Mouse (Mus musculus): ENCODE results near the gene App. TPM values are rescaled to one million over a fixed set of nuclear protein-coding genes. Genes with fewer than 3 reads are reported as not detected.

The App gene
- polyA plus RNA-seq, 1 experiment, result 390 TPM

- no peak overlapping the region for H3K27ac ChIP-seq (ENCODE audit: insufficient read depth, low read depth, low read length)
- no peak for TF ChIP-seq POLR2A (IDR thresholded peaks at IDR 0.05; ENCODE audit: borderline replicate concordance, low read depth, low read length)
- TF ChIP-seq CTCF (IDR thresholded peaks at IDR 0.05; ENCODE audit: low read depth, low read length), result no peak
Measured at GRCm38 (mm10) chr16:85053996-85054395, 119.6 kb downstream of the App start.

GRCm38 (mm10) chr16:85047310-85047709 lies 126.3 kb downstream of the App start:
- Histone ChIP-seq H3K4me1 (ENCODE audit: control insufficient read depth, insufficient read depth, low read length) (no peaks in the 10 kb centered on the region), H3K27ac (ENCODE audit: insufficient read depth, low read depth, low read length) (no peak overlapping the region), H3K4me3 (ENCODE audit: insufficient read depth, low read length) (no peak overlapping the region)
- TF ChIP-seq POLR2A (IDR thresholded peaks at IDR 0.05; ENCODE audit: borderline replicate concordance, low read depth, low read length), result no peak
- TF ChIP-seq CTCF (IDR thresholded peaks at IDR 0.05; ENCODE audit: low read depth, low read length), result no peak

More at GRCm38 (mm10) chr16:85053996-85054395, 119.6 kb downstream of the App start:
- H3K4me1 ChIP-seq (ENCODE audit: control insufficient read depth, insufficient read depth, low read length), result peaks cover 10% of the 10 kb centered on the region
- no peak overlapping the region for H3K4me3 ChIP-seq (ENCODE audit: insufficient read depth, low read length)

GRCm38 (mm10) chr16:85041153-85041959 lies 132.2 kb downstream of the App start:
- Histone ChIP-seq H3K4me3 (ENCODE audit: insufficient read depth, low read length) (no peak overlapping the region), H3K27ac (ENCODE audit: insufficient read depth, low read depth, low read length) (no peak overlapping the region), H3K4me1 (ENCODE audit: control insufficient read depth, insufficient read depth, low read length) (peaks cover 2% of the 10 kb centered on the region; the same call in 1 of the 2 replicates)
- TF ChIP-seq POLR2A (IDR thresholded peaks at IDR 0.05; ENCODE audit: borderline replicate concordance, low read depth, low read length), result no peak
- no peak for TF ChIP-seq CTCF (IDR thresholded peaks at IDR 0.05; ENCODE audit: low read depth, low read length)

GRCm38 (mm10) chr16:85038731-85039130 lies 134.8 kb downstream of the App start:
- Histone ChIP-seq H3K27ac (ENCODE audit: insufficient read depth, low read depth, low read length) (no peak overlapping the region), H3K4me1 (ENCODE audit: control insufficient read depth, insufficient read depth, low read length) (peaks cover 2% of the 10 kb centered on the region; the same call in 1 of the 2 replicates), H3K4me3 (ENCODE audit: insufficient read depth, low read length) (no peak overlapping the region)
- no peak for TF ChIP-seq CTCF (IDR thresholded peaks at IDR 0.05; ENCODE audit: low read depth, low read length)
- no peak for TF ChIP-seq POLR2A (IDR thresholded peaks at IDR 0.05; ENCODE audit: borderline replicate concordance, low read depth, low read length)

GRCm38 (mm10) chr16:85037969-85038644 lies 135.5 kb downstream of the App start:
- Histone ChIP-seq H3K4me1 (ENCODE audit: control insufficient read depth, insufficient read depth, low read length) (peaks cover 2% of the 10 kb centered on the region; the same call in 1 of the 2 replicates), H3K27ac (ENCODE audit: insufficient read depth, low read depth, low read length) (no peak overlapping the region), H3K4me3 (ENCODE audit: insufficient read depth, low read length) (no peak overlapping the region)
- TF ChIP-seq POLR2A (IDR thresholded peaks at IDR 0.05; ENCODE audit: borderline replicate concordance, low read depth, low read length) (no peak), CTCF (IDR thresholded peaks at IDR 0.05; ENCODE audit: low read depth, low read length) (no peak)

GRCm38 (mm10) chr16:85035815-85036214 lies 137.8 kb downstream of the App start:
- TF ChIP-seq CTCF (IDR thresholded peaks at IDR 0.05; ENCODE audit: low read depth, low read length), result no peak

GRCm38 (mm10) chr16:85033747-85034146 lies 139.8 kb downstream of the App start:
- H3K4me1 ChIP-seq (ENCODE audit: control insufficient read depth, insufficient read depth, low read length), result peaks cover 2% of the 10 kb centered on the region; the same call in 1 of the 2 replicates
- H3K4me3 ChIP-seq (ENCODE audit: insufficient read depth, low read length), result no peak overlapping the region
- no peak overlapping the region for H3K27ac ChIP-seq (ENCODE audit: insufficient read depth, low read depth, low read length)
- TF ChIP-seq POLR2A (IDR thresholded peaks at IDR 0.05; ENCODE audit: borderline replicate concordance, low read depth, low read length), result no peak
- no peak for TF ChIP-seq CTCF (IDR thresholded peaks at IDR 0.05; ENCODE audit: low read depth, low read length)

More at GRCm38 (mm10) chr16:85035815-85036214, 137.8 kb downstream of the App start:
- no peak overlapping the region for H3K4me3 ChIP-seq (ENCODE audit: insufficient read depth, low read length)
- H3K4me1 ChIP-seq (ENCODE audit: control insufficient read depth, insufficient read depth, low read length), result peaks cover 2% of the 10 kb centered on the region; the same call in 1 of the 2 replicates
- no peak overlapping the region for H3K27ac ChIP-seq (ENCODE audit: insufficient read depth, low read depth, low read length)

GRCm38 (mm10) chr16:85030810-85031209 lies 142.8 kb downstream of the App start:
- H3K4me1 ChIP-seq (ENCODE audit: control insufficient read depth, insufficient read depth, low read length), result no peaks in the 10 kb centered on the region
- TF ChIP-seq POLR2A (IDR thresholded peaks at IDR 0.05; ENCODE audit: borderline replicate concordance, low read depth, low read length) (no peak), CTCF (IDR thresholded peaks at IDR 0.05; ENCODE audit: low read depth, low read length) (no peak)
- H3K4me3 ChIP-seq (ENCODE audit: insufficient read depth, low read length), result no peak overlapping the region
- no peak overlapping the region for H3K27ac ChIP-seq (ENCODE audit: insufficient read depth, low read depth, low read length)

GRCm38 (mm10) chr16:85028396-85028795 lies 145.2 kb downstream of the App start:
- Histone ChIP-seq H3K27ac (ENCODE audit: insufficient read depth, low read depth, low read length) (no peak overlapping the region), H3K4me1 (ENCODE audit: control insufficient read depth, insufficient read depth, low read length) (no peaks in the 10 kb centered on the region), H3K4me3 (ENCODE audit: insufficient read depth, low read length) (no peak overlapping the region)
- no peak for TF ChIP-seq POLR2A (IDR thresholded peaks at IDR 0.05; ENCODE audit: borderline replicate concordance, low read depth, low read length)
- no peak for TF ChIP-seq CTCF (IDR thresholded peaks at IDR 0.05; ENCODE audit: low read depth, low read length)

- H3K4me3 ChIP-seq (ENCODE audit: insufficient read depth, low read length), result no peak overlapping the region
- no peak overlapping the region for H3K27ac ChIP-seq (ENCODE audit: insufficient read depth, low read depth, low read length)
- H3K4me1 ChIP-seq (ENCODE audit: control insufficient read depth, insufficient read depth, low read length), result no peaks in the 10 kb centered on the region
- no peak for TF ChIP-seq POLR2A (IDR thresholded peaks at IDR 0.05; ENCODE audit: borderline replicate concordance, low read depth, low read length)
- no peak for TF ChIP-seq CTCF (IDR thresholded peaks at IDR 0.05; ENCODE audit: low read depth, low read length)
Measured at GRCm38 (mm10) chr16:85024706-85025105, 148.9 kb downstream of the App start.

Measured in bone marrow macrophage, adult 2 months (primary cell).